ENCODE assay signal across 35 mouse cellular contexts in genomic region chr1:74924464-74924863, GRCm38 (mm10). TPM values are rescaled to one million over a fixed set of nuclear protein-coding genes. Genes with fewer than 3 reads are reported as not detected.
DNase-seq lines count a peak whose midpoint lies in the region; ATAC-seq and TF ChIP-seq lines count a peak whose summit lies in the region.
"Had no signal": no experiment of that assay in that cellular context is flagged by ENCODE, and none has a peak within 500 bp of the region (broad histone marks: within the 10 kb centered on the region; RNA-seq: fewer than 3 reads in every experiment).

No protein-coding gene starts in this region.

- H3K4me2 ChIP-seq in hindbrain, postnatal 0 days (ENCODE audit: low read depth, low read length) = no peak overlapping the region
- no peak overlapping the region for H3K4me2 ChIP-seq in hindbrain, embryonic 11.5 days (replicated peaks; ENCODE audit: low read depth, low read length)
- no peak overlapping the region for H3K4me2 ChIP-seq in kidney, postnatal 0 days (ENCODE audit: low read length)
- H3K4me2 ChIP-seq in kidney, embryonic 15.5 days = no peak overlapping the region
- H3K4me2 ChIP-seq: forebrain, embryonic 13.5 days; heart, embryonic 11.5 days; limb, embryonic 15.5 days; lung, embryonic 15.5 days; midbrain, embryonic 15.5 days had no signal

- no peak overlapping the region for H3K9ac ChIP-seq in hindbrain, postnatal 0 days (replicated peaks; ENCODE audit: low read length)
- H3K9ac ChIP-seq in hindbrain, embryonic 11.5 days (ENCODE audit: low read depth, low read length) = no peak overlapping the region
- no peak overlapping the region for H3K9ac ChIP-seq in kidney, postnatal 0 days (ENCODE audit: low read depth, low read length)
- H3K9ac ChIP-seq in kidney, embryonic 15.5 days = no peak overlapping the region
- H3K9ac ChIP-seq: forebrain, embryonic 13.5 days; limb, embryonic 15.5 days; liver, embryonic 14.5 days; lung, embryonic 15.5 days; midbrain, embryonic 15.5 days had no signal

- H3K4me1 ChIP-seq in hindbrain, postnatal 0 days (ENCODE audit: insufficient read depth, low read length) = no peaks in the 10 kb centered on the region
- H3K4me1 ChIP-seq in hindbrain, embryonic 11.5 days (replicated peaks; ENCODE audit: control insufficient read depth, insufficient read depth, low read length) = no peaks in the 10 kb centered on the region
- no peaks in the 10 kb centered on the region for H3K4me1 ChIP-seq in kidney, postnatal 0 days (replicated peaks; ENCODE audit: insufficient read depth, low read length)
- no peaks in the 10 kb centered on the region for H3K4me1 ChIP-seq in kidney, embryonic 15.5 days
- H3K4me1 ChIP-seq: forebrain, embryonic 13.5 days; hindbrain, embryonic 10.5 days; limb, embryonic 15.5 days; lung, embryonic 15.5 days; midbrain, embryonic 15.5 days had no signal

- no peaks in the 10 kb centered on the region for H3K9me3 ChIP-seq in hindbrain, postnatal 0 days (ENCODE audit: low read length)
- H3K9me3 ChIP-seq in hindbrain, embryonic 11.5 days (ENCODE audit: control insufficient read depth, low read length) = no peaks in the 10 kb centered on the region
- no peaks in the 10 kb centered on the region for H3K9me3 ChIP-seq in kidney, postnatal 0 days (replicated peaks; ENCODE audit: low read length)
- no peaks in the 10 kb centered on the region for H3K9me3 ChIP-seq in kidney, embryonic 15.5 days (replicated peaks)
- H3K9me3 ChIP-seq: forebrain, embryonic 13.5 days; hindbrain, embryonic 10.5 days; limb, embryonic 15.5 days; lung, embryonic 15.5 days; midbrain, embryonic 15.5 days had no signal

- no peaks in the 10 kb centered on the region for H3K36me3 ChIP-seq in hindbrain, postnatal 0 days (ENCODE audit: insufficient read depth, low read length)
- no peaks in the 10 kb centered on the region for H3K36me3 ChIP-seq in hindbrain, embryonic 11.5 days (ENCODE audit: control insufficient read depth, insufficient read depth, low read length)
- no peaks in the 10 kb centered on the region for H3K36me3 ChIP-seq in kidney, postnatal 0 days (ENCODE audit: insufficient read depth, low read length)
- H3K36me3 ChIP-seq in kidney, embryonic 15.5 days = no peaks in the 10 kb centered on the region
- H3K36me3 ChIP-seq: hindbrain, embryonic 10.5 days; limb, embryonic 15.5 days; lung, embryonic 15.5 days; midbrain, embryonic 15.5 days had no signal

- H3K27ac ChIP-seq in hindbrain, postnatal 0 days = no peak overlapping the region
- H3K27ac ChIP-seq in hindbrain, embryonic 11.5 days (ENCODE audit: low read depth, low read length) = no peak overlapping the region
- H3K27ac ChIP-seq in kidney, postnatal 0 days = no peak overlapping the region
- H3K27ac ChIP-seq in kidney, embryonic 15.5 days = no peak overlapping the region
- H3K27ac ChIP-seq: forebrain, embryonic 13.5 days; gastrocnemius, adult 2 months; hindbrain, embryonic 10.5 days; left cerebral cortex, adult 2 months; limb, embryonic 15.5 days; liver, embryonic 14.5 days; lung, embryonic 15.5 days; midbrain, embryonic 15.5 days had no signal

- 62% methylated on average over 4 of the region's 4 CpGs for WGBS in hindbrain, postnatal 0 days
- WGBS in hindbrain, embryonic 11.5 days = 65% methylated on average over 4 of the region's 4 CpGs
- WGBS in kidney, postnatal 0 days = 64% methylated on average over 4 of the region's 4 CpGs
- 63% methylated on average over 4 of the region's 4 CpGs for WGBS in kidney, embryonic 15.5 days

- ATAC-seq in hindbrain, postnatal 0 days = no peak
- ATAC-seq in hindbrain, embryonic 11.5 days (ENCODE audit: low FRiP score) = no peak
- no peak for ATAC-seq in kidney, postnatal 0 days (replicated peaks; ENCODE audit: low FRiP score, low read depth)
- ATAC-seq in kidney, embryonic 15.5 days (replicated peaks; ENCODE audit: low FRiP score) = no peak
- ATAC-seq: forebrain, embryonic 13.5 days; midbrain, embryonic 15.5 days; Patski had no signal

- H3K27me3 ChIP-seq in hindbrain, postnatal 0 days (ENCODE audit: insufficient read depth, low read length) = no peaks in the 10 kb centered on the region
- H3K27me3 ChIP-seq in hindbrain, embryonic 11.5 days (ENCODE audit: control insufficient read depth, insufficient read depth, low read length) = no peaks in the 10 kb centered on the region
- 0 out of 2 replicates have a peak, but pooled peaks cover 4% of the 10 kb centered on the region for H3K27me3 ChIP-seq in kidney, postnatal 0 days (ENCODE audit: insufficient read depth, low read length)
- H3K27me3 ChIP-seq in kidney, embryonic 15.5 days = peaks cover 28% of the 10 kb centered on the region

- DNase-seq in hindbrain, postnatal 0 days (ENCODE audit: low spot score) = no peak
- DNase-seq in hindbrain, embryonic 11.5 days (ENCODE audit: low spot score) = no peak
- DNase-seq in kidney, postnatal 0 days (ENCODE audit: low spot score) = no peak
- peak; percentile 15 for DNase-seq in 416B (ENCODE audit: low read depth)
- DNase-seq in MN1 (ENCODE audit: low spot score) = peak; percentile 23
- DNase-seq in cerebellum, adult 11-12 months = no peak
- DNase-seq: adrenal gland, adult 2 months; cerebellum, adult 11 months; cerebellum, postnatal 10 days; gastrocnemius, adult 2 months; layer of hippocampus, adult 9-11 months; left cerebral cortex, postnatal 4 days; lung, postnatal 4 days; thymus, postnatal 4 days had no signal

- TF ChIP-seq CTCF in hindbrain, postnatal 0 days (IDR thresholded peaks at IDR 0.05; ENCODE audit: low read depth) = 0 out of 2 replicates have a peak, but pooled peaks have one; percentile 11
- peak; percentile 53 for TF ChIP-seq CTCF in kidney, postnatal 0 days (IDR thresholded peaks at IDR 0.05; ENCODE audit: low read depth)

- H3K4me3 ChIP-seq in hindbrain, postnatal 0 days (ENCODE audit: low read length) = no peak overlapping the region
- H3K4me3 ChIP-seq in hindbrain, embryonic 11.5 days (ENCODE audit: low read depth, low read length) = no peak overlapping the region
- no peak overlapping the region for H3K4me3 ChIP-seq in kidney, postnatal 0 days (replicated peaks; ENCODE audit: low read depth, low read length)
- no peak overlapping the region for H3K4me3 ChIP-seq in kidney, embryonic 15.5 days (replicated peaks)
- H3K4me3 ChIP-seq: forebrain, embryonic 13.5 days; gastrocnemius, adult 2 months; hindbrain, embryonic 10.5 days; left cerebral cortex, adult 2 months; limb, embryonic 15.5 days; lung, embryonic 15.5 days; midbrain, embryonic 15.5 days; myocyte had no signal

RNA-seq across cellular contexts. Expression of gene Cfap65, which starts 10.9 kb away (rescaled TPM):
- total RNA-seq in hindbrain, postnatal 0 days (2014; rRNA removed) = 2.7 and 4.7 TPM in 2 replicates
- polyA plus RNA-seq in hindbrain, postnatal 0 days (2015; fragmentation: Nextera tagmentation; extraction: Ambion mirVana) = 1.1 and 1.3 TPM in 2 replicates
- polyA plus RNA-seq in hindbrain, embryonic 11.5 days (2014; fragmentation: Nextera tagmentation; extraction: Ambion mirVana) = 1.2 TPM in 2 replicates
- polyA plus RNA-seq in kidney, postnatal 0 days (2015; fragmentation: Nextera tagmentation; extraction: Ambion mirVana) = 0.08 TPM in 2 replicates
- 0.03 TPM in 1 of 2 replicates, not detected in the other for polyA plus RNA-seq in kidney, embryonic 15.5 days (2015; fragmentation: Nextera tagmentation; extraction: Ambion mirVana)
- total RNA-seq: adrenal gland, postnatal 4 days; gastrocnemius, adult 2 months; gastrocnemius, postnatal 4 days; megakaryocyte-erythroid progenitor cell, adult 5-6 weeks had no signal
- polyA plus RNA-seq: heart, embryonic 11.5 days; limb, embryonic 15.5 days; myocyte; Patski; spleen, adult 2 months; stomach, embryonic 14.5 days had no signal

RNA-seq across cellular contexts. Expression of gene Ihh, which starts 27.0 kb away (rescaled TPM):
- total RNA-seq in hindbrain, postnatal 0 days (2014; rRNA removed) = 0.18 and 0.31 TPM in 2 replicates
- 0.11 and 0.25 TPM in 2 replicates for polyA plus RNA-seq in hindbrain, postnatal 0 days (2015; fragmentation: Nextera tagmentation; extraction: Ambion mirVana)
- polyA plus RNA-seq in hindbrain, embryonic 11.5 days (2014; fragmentation: Nextera tagmentation; extraction: Ambion mirVana) = 0.20 and 0.35 TPM in 2 replicates
- polyA plus RNA-seq in kidney, postnatal 0 days (2015; fragmentation: Nextera tagmentation; extraction: Ambion mirVana) = 6.3 and 6.9 TPM in 2 replicates
- 2.2 and 2.9 TPM in 2 replicates for polyA plus RNA-seq in kidney, embryonic 15.5 days (2015; fragmentation: Nextera tagmentation; extraction: Ambion mirVana)
- total RNA-seq: megakaryocyte-erythroid progenitor cell, adult 5-6 weeks had no signal

RNA-seq across cellular contexts. Expression of gene Cryba2, which starts 31.5 kb away (rescaled TPM):
- 2.0 TPM in 1 of 2 replicates, not detected in the other for total RNA-seq in hindbrain, postnatal 0 days (2014; rRNA removed)
- polyA plus RNA-seq in hindbrain, postnatal 0 days (2015; fragmentation: Nextera tagmentation; extraction: Ambion mirVana) = 1.6 and 1.7 TPM in 2 replicates
- 0.50 and 1.6 TPM in 2 replicates for polyA plus RNA-seq in hindbrain, embryonic 11.5 days (2014; fragmentation: Nextera tagmentation; extraction: Ambion mirVana)
- polyA plus RNA-seq in kidney, postnatal 0 days (2015; fragmentation: Nextera tagmentation; extraction: Ambion mirVana) = not detected in 2 replicates
- not detected in 2 replicates for polyA plus RNA-seq in kidney, embryonic 15.5 days (2015; fragmentation: Nextera tagmentation; extraction: Ambion mirVana)
- total RNA-seq: gastrocnemius, adult 2 months; gastrocnemius, postnatal 4 days; heart, postnatal 10 days; left cerebral cortex, adult 2 months; left cerebral cortex, postnatal 4 days; megakaryocyte-erythroid progenitor cell, adult 5-6 weeks had no signal
- polyA plus RNA-seq: embryonic facial prominence, embryonic 14.5 days; forebrain, embryonic 13.5 days; heart, embryonic 11.5 days; hindbrain, embryonic 10.5 days; liver, embryonic 14.5 days; lung, embryonic 15.5 days; myocyte; Patski; spleen, adult 2 months had no signal

RNA-seq across cellular contexts. Expression of gene Fev, which starts 39.2 kb away (rescaled TPM):
- total RNA-seq in hindbrain, postnatal 0 days (2014; rRNA removed) = 0.16 and 1.1 TPM in 2 replicates
- polyA plus RNA-seq in hindbrain, postnatal 0 days (2015; fragmentation: Nextera tagmentation; extraction: Ambion mirVana) = 4.2 and 5.9 TPM in 2 replicates
- 1.3 and 3.0 TPM in 2 replicates for polyA plus RNA-seq in hindbrain, embryonic 11.5 days (2014; fragmentation: Nextera tagmentation; extraction: Ambion mirVana)
- polyA plus RNA-seq in kidney, postnatal 0 days (2015; fragmentation: Nextera tagmentation; extraction: Ambion mirVana) = 0.14 and 0.20 TPM in 2 replicates
- polyA plus RNA-seq in kidney, embryonic 15.5 days (2015; fragmentation: Nextera tagmentation; extraction: Ambion mirVana) = 0.53 and 0.67 TPM in 2 replicates
- total RNA-seq: gastrocnemius, adult 2 months; gastrocnemius, postnatal 4 days; left cerebral cortex, adult 2 months; left cerebral cortex, postnatal 4 days; megakaryocyte-erythroid progenitor cell, adult 5-6 weeks had no signal
- polyA plus RNA-seq: cortical plate, adult 2 months; embryonic facial prominence, embryonic 14.5 days; forebrain, embryonic 13.5 days; frontal cortex, adult 2 months; lung, embryonic 15.5 days; myocyte; neural tube, embryonic 14.5 days; Patski; stomach, embryonic 14.5 days had no signal

Comparison
In these comparisons a context has a peak if more than half of its experiments do, and no peak if none do; other contexts are left out.
1. DNase-seq: peak in 416B (single experiment) and MN1 (single experiment); none in hindbrain, postnatal 0 days (single experiment), hindbrain, embryonic 11.5 days (single experiment), kidney, postnatal 0 days (single experiment) and cerebellum, adult 11-12 months (single experiment).